Mouse (Mus musculus) embryonic fibroblast, embryonic 13.5 days (primary cell): Measurements from ENCODE around the gene Adk.

Source experiments
- CTCF ChIP-seq: IDR thresholded peaks from 2 replicates; pipeline ENCODE4 v1.5.1; 2011; ENCODE audit warnings: mild to moderate bottlenecking, control low read depth, low read length, moderate library complexity, borderline replicate concordance; ENCODE audit not compliant: insufficient read depth
- POLR2A ChIP-seq: IDR thresholded peaks from 2 replicates; pipeline ENCODE4 v1.6.1; 2011; ENCODE audit warnings: low read depth, mild to moderate bottlenecking, control low read depth, low read length, moderate library complexity

GRCm38 (mm10) chr14:21341195-21341594 is 288.8 kb downstream of the Adk start:
- TF ChIP-seq CTCF: no peak
- no peak for TF ChIP-seq POLR2A
